Mouse (Mus musculus): ENCODE measurements at regions not wholly inside any gene's neighbourhood (a gene's known extent, or its start where the extent isn't known, plus 50 kb on each side); places are given as distances from the start of the nearest gene placed in this dataset.
A peak's percentile ranks its signal among the peaks of the same experiment; 100 is the strongest.

DNA sequence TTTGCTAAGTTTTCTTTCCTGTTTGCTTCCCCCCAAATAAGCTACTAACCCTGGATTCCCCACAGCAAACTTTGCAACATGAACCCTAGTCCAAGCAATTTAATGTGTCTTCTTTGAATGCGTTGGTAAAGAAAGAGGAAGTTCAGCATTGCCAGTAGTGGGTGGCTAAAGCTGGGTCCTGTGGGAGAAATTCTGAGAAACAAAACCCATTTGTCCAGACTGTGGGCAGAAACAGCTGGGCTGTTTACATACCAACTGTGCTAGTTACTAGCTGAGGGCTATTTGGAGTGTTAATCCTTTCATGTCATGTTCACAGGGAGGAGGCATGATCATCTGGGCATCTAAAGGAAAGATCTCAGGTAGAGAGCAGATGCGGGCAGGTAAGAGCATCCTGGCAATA lies 51.8 kb upstream of the 1190002N15Rik start:
- peak; percentile 42 for ATAC-seq (replicated peaks; ENCODE audit: poor library complexity, severe bottlenecking)

- peak; percentile 68 for ATAC-seq (replicated peaks; ENCODE audit: poor library complexity, severe bottlenecking)
These were observed 64.7 kb upstream of the Slc9a9 start for GRCm38 (mm10) chr9:94604993-94605392.

DNA sequence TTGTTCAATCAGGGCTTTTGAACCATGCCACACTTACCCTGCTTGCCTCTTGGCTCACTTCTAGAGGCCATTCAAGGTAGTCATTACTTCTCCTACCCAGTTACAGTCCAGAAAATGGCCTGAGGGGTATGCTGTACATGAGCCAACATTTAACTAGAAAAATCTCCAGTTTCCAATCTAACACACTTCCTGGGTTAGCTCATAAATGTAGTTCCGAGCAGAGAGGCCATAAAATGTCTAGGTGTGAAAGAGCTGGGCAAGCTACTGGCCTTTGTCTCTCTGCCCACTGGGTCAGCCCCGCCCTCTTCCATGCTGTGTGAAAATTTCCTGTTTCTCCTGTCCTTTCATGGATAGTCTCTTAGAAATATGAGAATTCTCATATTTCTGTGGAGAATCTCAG lies 63.3 kb upstream of the Slc9a9 start:
- no peak for ATAC-seq (replicated peaks; ENCODE audit: poor library complexity, severe bottlenecking)

GRCm38 (mm10) chr9:94607011-94607749 lies 62.5 kb upstream of the Slc9a9 start:
- peak; percentile 50 for ATAC-seq (replicated peaks; ENCODE audit: poor library complexity, severe bottlenecking)

DNA sequence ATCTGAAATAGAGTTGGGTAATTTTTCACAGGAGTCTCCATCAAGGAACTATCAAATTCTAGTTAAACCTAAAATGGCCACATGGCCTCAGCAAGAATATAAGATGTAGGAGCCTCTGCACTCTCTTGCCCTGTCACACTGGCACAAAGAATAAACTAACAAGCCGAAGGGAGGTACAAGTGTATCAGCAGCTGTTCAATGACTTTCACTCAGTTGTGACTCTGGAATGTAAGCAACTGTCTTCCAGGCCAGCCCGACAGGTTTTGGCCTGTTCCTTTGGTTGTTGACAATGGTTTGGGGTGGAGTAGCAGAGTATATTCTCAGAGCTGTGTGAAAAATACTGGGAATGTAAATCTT lies 62.0 kb upstream of the Slc9a9 start:
- ATAC-seq (replicated peaks; ENCODE audit: poor library complexity, severe bottlenecking): no peak

- ATAC-seq (replicated peaks; ENCODE audit: poor library complexity, severe bottlenecking): no peak
These were observed 59.6 kb upstream of the Slc9a9 start for GRCm38 (mm10) chr9:94610101-94610500.

- no peak for ATAC-seq (replicated peaks; ENCODE audit: poor library complexity, severe bottlenecking)
These were observed 58.9 kb upstream of the Slc9a9 start for GRCm38 (mm10) chr9:94610600-94611337.

- peak; percentile 57 for ATAC-seq (replicated peaks; ENCODE audit: poor library complexity, severe bottlenecking)
These were observed 55.6 kb upstream of the Slc9a9 start for GRCm38 (mm10) chr9:94613891-94614671.

- ATAC-seq (replicated peaks; ENCODE audit: poor library complexity, severe bottlenecking): no peak; the same call in 1 of the 2 replicates
These were observed 54.5 kb upstream of the Slc9a9 start for GRCm38 (mm10) chr9:94615205-94615604.

- ATAC-seq (replicated peaks; ENCODE audit: poor library complexity, severe bottlenecking): no peak
These were observed 51.5 kb upstream of the Slc9a9 start for GRCm38 (mm10) chr9:94618079-94618786.

Measured in granulocyte monocyte progenitor cell, adult 5-6 weeks (primary cell).